Mouse (Mus musculus) left cerebral cortex, adult 8-10 months (tissue): ENCODE data around the gene Eml2. TPM values are rescaled to one million over a fixed set of nuclear protein-coding genes. Genes with fewer than 3 reads are reported as not detected.

Source experiments
- microRNA-seq, 2 experiments: library from miRNA; unstranded; fragments of <30 nt; microRNA quantifications; one replicate each; pipeline ENCODE4 v1.2.0; 2022
- total RNA-seq, 4 experiments: library from RNA; stranded (reverse); gene quantifications; 2 replicates each; pipeline ENCODE4 v1.2.4; 2022

The Eml2 gene
- total RNA-seq, 4 experiments from 2014 or later = 159 to 188 (median 167) TPM

Small RNAs within 50 kb of the gene (microRNA-seq; reads per million reads assigned to microRNA genes)
- gene Mir330 = 9,862 to 11,977 reads per million in 2 experiments

Other genes starting within 250 kb of the Eml2 start
- 1 to 10 TPM in 2 of 4 experiments, under 1 TPM in 2; 0.53 to 1.3 (median 1.0) TPM for gene Nanos2, start 189.0 kb upstream of the Eml2 start, total RNA-seq
- gene Mypop, start 185.2 kb upstream of the Eml2 start, total RNA-seq = 10 to 100 TPM; 54.2 to 60.5 (median 57.6) TPM
- 10 to 100 TPM; 51.2 to 54.1 (median 53.2) TPM for gene Irf2bp1, start 172.4 kb upstream of the Eml2 start, total RNA-seq
- not detected for gene Foxa3, start 152.9 kb upstream of the Eml2 start, total RNA-seq
- gene Sympk, start 152.0 kb upstream of the Eml2 start, total RNA-seq = 100 to 1,000 TPM; 104 to 113 (median 111) TPM
- under 1 TPM in 3 of 4 experiments, not detected in 1; 0.24 to 0.79 (median 0.32) TPM for gene Rsph6a, start 121.7 kb upstream of the Eml2 start, total RNA-seq
- gene Dmwd, start 100.2 kb upstream of the Eml2 start, total RNA-seq = 100 to 1,000 TPM; 139 to 148 (median 143) TPM
- 10 to 100 TPM; 25.0 to 39.7 (median 31.6) TPM for gene Dmpk, start 92.6 kb upstream of the Eml2 start, total RNA-seq
- gene Six5, start 81.8 kb upstream of the Eml2 start, total RNA-seq = 1 to 10 TPM; 2.0 to 2.5 (median 2.3) TPM
- gene Gm4969, start 58.1 kb upstream of the Eml2 start, total RNA-seq = under 1 TPM in 3 of 4 experiments, not detected in 1; 0.37 to 0.68 (median 0.48) TPM
- gene Fbxo46, start 56.6 kb upstream of the Eml2 start, total RNA-seq = 10 to 100 TPM; 13.2 to 15.7 (median 14.2) TPM
- 10 to 100 TPM; 16.5 to 19.2 (median 18.6) TPM for gene Qpctl, start 27.1 kb upstream of the Eml2 start, total RNA-seq
- 10 to 100 TPM; 73.5 to 79.4 (median 76.1) TPM for gene Snrpd2, start 26.7 kb upstream of the Eml2 start, total RNA-seq
- gene Gipr, start 10.3 kb upstream of the Eml2 start, total RNA-seq = 1 to 10 TPM; 1.2 to 2.5 (median 1.5) TPM
- gene Gpr4, start 36.1 kb downstream of the Eml2 start, total RNA-seq = 1 to 10 TPM; 2.2 to 2.7 (median 2.5) TPM
- 10 to 100 TPM; 40.2 to 46.7 (median 43.1) TPM for gene Opa3, start 51.9 kb downstream of the Eml2 start, total RNA-seq
- 10 to 100 TPM; 13.6 to 16.9 (median 15.6) TPM for gene Vasp, start 95.4 kb downstream of the Eml2 start, total RNA-seq
- under 1 TPM in 1 of 4 experiments, not detected in 3; 0.68 TPM for gene Ppm1n, start 103.6 kb downstream of the Eml2 start, total RNA-seq
- gene Rtn2, start 106.2 kb downstream of the Eml2 start, total RNA-seq = 100 to 1,000 TPM; 108 to 133 (median 114) TPM
- gene Fosb, start 133.6 kb downstream of the Eml2 start, total RNA-seq = 10 to 100 TPM; 11.1 to 15.1 (median 13.8) TPM
- gene Ercc1, start 168.4 kb downstream of the Eml2 start, total RNA-seq = 10 to 100 TPM; 34.9 to 42.8 (median 38.6) TPM
- gene Cd3eap, start 183.1 kb downstream of the Eml2 start, total RNA-seq = 10 to 100 TPM; 16.3 to 20.4 (median 17.4) TPM
- gene Ppp1r13l, start 183.3 kb downstream of the Eml2 start, total RNA-seq = 1 to 10 TPM; 3.9 to 7.7 (median 5.9) TPM
- 10 to 100 TPM; 25.7 to 36.8 (median 31.0) TPM for gene Ercc2, start 205.6 kb downstream of the Eml2 start, total RNA-seq
- 1 to 10 TPM; 4.5 to 5.9 (median 5.1) TPM for gene Klc3, start 227.7 kb downstream of the Eml2 start, total RNA-seq
- 10 to 100 TPM in 1 of 4 experiments, 1 to 10 TPM in 2, not detected in 1; 3.1 to 12.8 (median 9.4) TPM for gene Ckm, start 228.4 kb downstream of the Eml2 start, total RNA-seq